Mouse (Mus musculus) neural tube, postnatal 0 days (tissue): Measurements from ENCODE around the gene Krt42. TPM values are rescaled to one million over a fixed set of nuclear protein-coding genes. Genes with fewer than 3 reads are reported as not detected.

Source experiments
- polyA plus RNA-seq: library from polyadenylated mRNA; unstranded; fragments of >200 nt; fragmentation: Nextera tagmentation; extraction: Ambion mirVana; gene quantifications from 2 replicates; pipeline ENCODE4 v1.2.1, GENCODE M21; 2015

Krt42 gene
- polyA plus RNA-seq = 0.17 and 0.25 TPM in 2 replicates

DNA sequence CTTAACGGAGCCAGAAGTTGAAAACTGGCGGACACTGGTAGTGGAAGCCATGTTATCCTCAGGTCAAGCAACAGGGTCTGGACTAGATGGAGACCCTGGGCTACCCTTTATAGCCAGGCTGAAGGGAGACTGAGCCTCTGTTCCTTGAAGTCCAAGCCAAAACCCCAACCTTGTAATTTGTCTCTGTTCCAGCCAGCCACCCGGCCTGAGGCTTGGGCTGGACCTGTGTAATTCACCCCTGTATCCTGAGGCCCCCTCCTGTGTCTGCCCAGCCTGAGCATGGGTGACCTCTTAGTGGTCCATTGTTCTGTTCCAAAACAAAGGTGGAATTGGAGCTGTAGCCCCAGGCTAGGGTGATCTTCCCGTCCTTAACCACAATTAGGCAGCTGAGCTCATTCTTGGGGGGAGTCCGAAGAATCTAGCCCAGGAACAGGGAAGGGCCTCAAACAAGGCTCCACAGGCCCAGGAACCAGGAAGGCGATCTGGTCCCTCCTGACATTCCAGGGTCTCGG is at the start of gene Krt42:
Krt42 (minus strand) TSS at position 51 of the 512 bp plus-strand sequence.

DNA sequence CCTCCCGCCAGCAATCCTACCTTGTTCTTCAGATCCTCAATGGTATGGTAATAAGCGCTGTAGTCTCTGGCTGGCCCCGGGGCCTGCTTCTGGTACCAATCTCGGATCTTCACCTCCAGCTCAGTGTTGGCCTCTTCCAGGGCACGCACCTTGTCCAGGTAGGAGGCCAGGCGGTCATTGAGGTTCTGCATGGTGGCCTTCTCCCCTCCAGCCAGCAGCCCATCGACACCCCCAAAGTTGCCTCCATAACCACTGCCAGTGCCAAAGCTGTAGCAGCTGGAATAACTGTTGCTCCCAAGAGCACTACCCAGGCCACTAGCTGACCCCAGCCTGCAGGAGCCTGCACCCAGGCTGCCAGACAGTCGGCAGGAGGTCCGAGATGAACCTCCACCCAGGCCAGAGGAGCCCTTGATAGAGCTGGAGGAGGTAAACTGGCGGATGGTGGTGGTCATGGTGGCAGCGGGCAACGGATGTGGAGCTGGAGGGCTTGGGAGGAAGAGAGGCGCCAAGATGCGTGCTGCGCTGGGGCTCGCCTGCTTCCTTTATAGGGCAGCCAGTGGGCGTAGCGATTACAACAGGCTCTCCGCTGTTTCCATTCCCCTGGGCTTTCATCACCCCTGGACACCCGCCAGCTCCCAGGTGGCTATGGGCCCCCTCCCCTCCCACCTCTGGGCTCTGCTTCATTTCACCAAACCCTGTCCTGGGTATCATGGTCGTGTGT is 9.0 kb downstream of the Krt42 start, which contains the start of gene Krt17:
Krt17 (minus strand) TSS at position 516 of the 721 bp plus-strand sequence.

GRCm38 (mm10) chr11:100248852-100249465 is 20.7 kb downstream of the Krt42 start, which contains the start of gene Krt16:
Gene Krt16 (minus strand): TSS chr11:100248902.

Other genes with a start within 250 kb of the Krt42 start
- gene Krt33b, start 240.0 kb downstream of the Krt42 start, polyA plus RNA-seq = 0.14 and 0.22 TPM in 2 replicates
- gene Krt34, start 228.3 kb downstream of the Krt42 start, polyA plus RNA-seq = 0.09 TPM in 1 of 2 replicates, not detected in the other
- gene Krt31, start 219.3 kb downstream of the Krt42 start, polyA plus RNA-seq = not detected in 2 replicates
- gene Krt32, start 181.6 kb downstream of the Krt42 start, polyA plus RNA-seq = not detected in 2 replicates
- 0.19 and 0.25 TPM in 2 replicates for gene Krt35, start 173.6 kb downstream of the Krt42 start, polyA plus RNA-seq
- 0.09 TPM in 1 of 2 replicates, not detected in the other for gene Krt36, start 164.2 kb downstream of the Krt42 start, polyA plus RNA-seq
- 0.18 and 0.27 TPM in 2 replicates for gene Krt13, start 148.3 kb downstream of the Krt42 start, polyA plus RNA-seq
- 0.13 and 0.25 TPM in 2 replicates for gene Krt15, start 133.9 kb downstream of the Krt42 start, polyA plus RNA-seq
- 5.0 and 6.1 TPM in 2 replicates for gene Krt19, start 121.2 kb downstream of the Krt42 start, polyA plus RNA-seq
- 0.09 and 0.15 TPM in 2 replicates for gene Krt9, start 76.6 kb downstream of the Krt42 start, polyA plus RNA-seq
- 0.54 and 0.75 TPM in 2 replicates for gene Krt14, start 62.3 kb downstream of the Krt42 start, polyA plus RNA-seq
- gene Krt16, start 21.0 kb downstream of the Krt42 start, polyA plus RNA-seq = not detected in 2 replicates
- gene Krt17, start 8.8 kb downstream of the Krt42 start, polyA plus RNA-seq = 1.7 and 3.1 TPM in 2 replicates
- 1,292 and 1,377 TPM in 2 replicates for gene Eif1, start 50.0 kb upstream of the Krt42 start, polyA plus RNA-seq
- gene Gast, start 64.5 kb upstream of the Krt42 start, polyA plus RNA-seq = 0.59 TPM in 1 of 2 replicates, not detected in the other
- 386 and 429 TPM in 2 replicates for gene Hap1, start 86.3 kb upstream of the Krt42 start, polyA plus RNA-seq
- gene Jup, start 127.9 kb upstream of the Krt42 start, polyA plus RNA-seq = 30.2 and 33.8 TPM in 2 replicates
- gene P3h4, start 145.0 kb upstream of the Krt42 start, polyA plus RNA-seq = 21.1 and 21.9 TPM in 2 replicates
- gene Fkbp10, start 145.8 kb upstream of the Krt42 start, polyA plus RNA-seq = 25.5 and 29.5 TPM in 2 replicates
- 99.7 and 103 TPM in 2 replicates for gene Nt5c3b, start 171.9 kb upstream of the Krt42 start, polyA plus RNA-seq
- 0.32 and 0.47 TPM in 2 replicates for gene Klhl10, start 172.0 kb upstream of the Krt42 start, polyA plus RNA-seq
- 8.3 and 8.5 TPM in 2 replicates for gene Klhl11, start 202.9 kb upstream of the Krt42 start, polyA plus RNA-seq